Mouse (Mus musculus): ENCODE results near the gene Lrrc51. TPM values are rescaled to one million over a fixed set of nuclear protein-coding genes. Genes with fewer than 3 reads are reported as not detected.

Lrrc51 gene
- total and polyA plus RNA-seq, 3 experiments, result 3.0 to 11.6 (median 4.5) TPM

GRCm38 (mm10) chr7:101901969-101902368, 31.7 kb downstream of the Lrrc51 start:
- DNase-seq, result no peak
- WGBS, result 93% methylated on average over 10 of the region's 10 CpGs
- Histone ChIP-seq H3K4me3 (no peak overlapping the region), H3K27me3 (ENCODE audit: control insufficient read depth, insufficient read depth, low read length) (no peaks in the 10 kb centered on the region), H3K9ac (ENCODE audit: low read depth, low read length) (no peak overlapping the region), H3K27ac (no peak overlapping the region), H3K4me1 (ENCODE audit: control insufficient read depth, insufficient read depth, low read length) (peaks cover 5% of the 10 kb centered on the region), H3K79me2 (replicated peaks; ENCODE audit: control insufficient read depth, insufficient read depth, low read length) (peaks cover 2% of the 10 kb centered on the region; the same call in 1 of the 2 replicates), H3K36me3 (ENCODE audit: control insufficient read depth, insufficient read depth, low read length) (no peaks in the 10 kb centered on the region)
- intact Hi-C loops (cut with DNase I), result loop anchor here (10.0 kb wide), 1 partner anchor 597 kb away; the partner anchor contains the start of gene Atg16l2
- no peak for TF ChIP-seq POLR2A (IDR thresholded peaks at IDR 0.05; ENCODE audit: insufficient read depth, low read depth, low read length)
- TF ChIP-seq EP300 (IDR thresholded peaks at IDR 0.05; ENCODE audit: insufficient read depth, low read depth, low read length), result no peak
- no peak for TF ChIP-seq CTCF (IDR thresholded peaks at IDR 0.05)

- H3K27me3 ChIP-seq (ENCODE audit: control insufficient read depth, insufficient read depth, low read length), result no peaks in the 10 kb centered on the region
- intact Hi-C loops (cut with DNase I), result loop anchor here (10.0 kb wide), 1 partner anchor 596 kb away; the partner anchor contains the start of gene Atg16l2
- DNase-seq, result no peak
- peaks cover 3% of the 10 kb centered on the region; the same call in 1 of the 2 replicates for H3K4me1 ChIP-seq (ENCODE audit: control insufficient read depth, insufficient read depth, low read length)
- TF ChIP-seq CTCF (IDR thresholded peaks at IDR 0.05) (no peak), POLR2A (IDR thresholded peaks at IDR 0.05; ENCODE audit: insufficient read depth, low read depth, low read length) (no peak), EP300 (IDR thresholded peaks at IDR 0.05; ENCODE audit: insufficient read depth, low read depth, low read length) (no peak)
- H3K9ac ChIP-seq (ENCODE audit: low read depth, low read length), result no peak overlapping the region
- H3K36me3 ChIP-seq (ENCODE audit: control insufficient read depth, insufficient read depth, low read length), result no peaks in the 10 kb centered on the region
- no peak overlapping the region for H3K4me3 ChIP-seq
- no peak overlapping the region; the same call in 1 of the 2 replicates for H3K27ac ChIP-seq
- WGBS, result 85% methylated on average over 16 of the region's 16 CpGs
- no peaks in the 10 kb centered on the region for H3K79me2 ChIP-seq (replicated peaks; ENCODE audit: control insufficient read depth, insufficient read depth, low read length)
Observed at GRCm38 (mm10) chr7:101900331-101901097, 33.2 kb downstream of the Lrrc51 start.

DNA sequence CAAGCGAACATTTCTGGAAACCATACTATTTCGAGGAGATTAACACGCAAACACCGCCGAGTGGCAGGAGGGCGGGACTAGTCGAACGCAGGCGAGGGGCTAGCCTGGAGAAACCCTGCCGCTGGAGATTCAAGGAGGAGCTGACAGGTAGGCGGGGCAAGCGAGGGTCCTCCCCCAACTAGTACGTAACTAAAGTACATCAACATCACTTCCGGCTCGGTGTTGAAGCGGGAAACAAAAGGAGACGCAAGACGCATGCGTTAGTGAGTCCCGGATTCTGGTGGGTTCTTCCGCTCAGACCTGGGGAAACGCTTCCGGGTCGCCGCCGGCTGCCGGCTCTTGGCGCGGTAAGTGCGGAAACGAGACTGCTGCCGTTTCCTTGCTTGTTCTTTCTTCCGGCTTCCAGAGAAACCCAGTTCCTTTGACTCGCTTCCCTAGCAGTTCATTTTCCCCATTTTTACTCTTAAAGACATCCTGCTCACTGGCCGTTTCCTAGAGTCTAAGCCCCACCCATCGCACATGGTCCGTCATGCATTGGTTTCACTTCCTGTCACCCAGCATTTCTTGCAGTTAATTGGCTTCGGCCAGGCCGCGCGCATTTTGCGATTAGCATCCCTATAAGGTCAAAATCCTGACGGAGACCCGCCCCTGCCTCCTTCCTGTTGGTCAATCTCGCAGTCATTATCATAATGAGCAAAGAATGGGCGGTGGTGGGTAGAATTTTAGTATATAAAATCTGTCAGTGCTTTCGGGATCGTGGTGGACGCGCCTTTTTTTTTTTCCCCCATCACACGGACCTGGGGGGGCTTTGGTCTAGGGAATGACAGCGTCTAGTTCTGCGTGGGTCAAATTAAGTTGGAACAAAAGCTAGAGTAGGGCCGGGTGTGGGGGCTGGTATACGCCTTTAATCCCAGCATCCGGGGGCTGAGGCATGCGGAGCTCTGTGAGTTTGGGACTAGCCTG, 37.3 kb downstream of the Lrrc51 start:
- intact Hi-C loops (cut with DNase I), result loop anchor here (1.0 to 5.0 kb wide), 5 partner anchors 9 to 234 kb away; partner anchors contain the start of genes Clpb, Lamtor1, Lrrc51 and Numa1
- TF ChIP-seq CTCF (IDR thresholded peaks at IDR 0.05) (0 out of 2 replicates have a peak, but pooled peaks have one; percentile 6), EP300 (IDR thresholded peaks at IDR 0.05; ENCODE audit: insufficient read depth, low read depth, low read length) (peak; percentile 35; the same call in 1 of the 2 replicates), POLR2A (IDR thresholded peaks at IDR 0.05; ENCODE audit: insufficient read depth, low read depth, low read length) (peak; percentile 93)

GRCm38 (mm10) chr7:101895695-101896094, 38.0 kb downstream of the Lrrc51 start:
- Histone ChIP-seq H3K4me3 (peak overlapping the region; percentile 53), H3K79me2 (replicated peaks; ENCODE audit: control insufficient read depth, insufficient read depth, low read length) (no peaks in the 10 kb centered on the region), H3K27me3 (ENCODE audit: control insufficient read depth, insufficient read depth, low read length) (no peaks in the 10 kb centered on the region), H3K36me3 (ENCODE audit: control insufficient read depth, insufficient read depth, low read length) (no peaks in the 10 kb centered on the region), H3K4me1 (ENCODE audit: control insufficient read depth, insufficient read depth, low read length) (peaks cover 2% of the 10 kb centered on the region; the same call in 1 of the 2 replicates), H3K9ac (ENCODE audit: low read depth, low read length) (peak overlapping the region; percentile 69), H3K27ac (peak overlapping the region; percentile 93)
- 23% methylated on average over 9 of the region's 9 CpGs for WGBS
- intact Hi-C loops (cut with DNase I), result loop anchor here (2.0 to 5.0 kb wide), 4 partner anchors 37 to 233 kb away; partner anchors contain the start of genes Clpb, Lrrc51 and Numa1
- TF ChIP-seq EP300 (IDR thresholded peaks at IDR 0.05; ENCODE audit: insufficient read depth, low read depth, low read length) (no peak), CTCF (IDR thresholded peaks at IDR 0.05) (0 out of 2 replicates have a peak, but pooled peaks have one; percentile 1), POLR2A (IDR thresholded peaks at IDR 0.05; ENCODE audit: insufficient read depth, low read depth, low read length) (no peak)
- no peak for DNase-seq

More for the DNA sequence above, 37.3 kb downstream of the Lrrc51 start:
- Histone ChIP-seq H3K79me2 (replicated peaks; ENCODE audit: control insufficient read depth, insufficient read depth, low read length) (no peaks in the 10 kb centered on the region), H3K9ac (ENCODE audit: low read depth, low read length) (peak overlapping the region; percentile 69), H3K27ac (peak overlapping the region; percentile 93), H3K27me3 (ENCODE audit: control insufficient read depth, insufficient read depth, low read length) (no peaks in the 10 kb centered on the region), H3K4me1 (ENCODE audit: control insufficient read depth, insufficient read depth, low read length) (peaks cover 2% of the 10 kb centered on the region; the same call in 1 of the 2 replicates), H3K4me3 (peak overlapping the region; percentile 53), H3K36me3 (ENCODE audit: control insufficient read depth, insufficient read depth, low read length) (no peaks in the 10 kb centered on the region)
- peak; percentile 95 to 98 for DNase-seq
- under 1% methylated on average over 57 of the region's 57 CpGs for WGBS

GRCm38 (mm10) chr7:101888460-101888859, 45.2 kb downstream of the Lrrc51 start:
- DNase-seq, result no peak
- 72% methylated on average over 4 of the region's 4 CpGs for WGBS
- Histone ChIP-seq H3K27ac (no peak overlapping the region), H3K4me3 (no peak overlapping the region), H3K4me1 (ENCODE audit: control insufficient read depth, insufficient read depth, low read length) (no peaks in the 10 kb centered on the region), H3K79me2 (replicated peaks; ENCODE audit: control insufficient read depth, insufficient read depth, low read length) (no peaks in the 10 kb centered on the region), H3K9ac (ENCODE audit: low read depth, low read length) (no peak overlapping the region), H3K36me3 (ENCODE audit: control insufficient read depth, insufficient read depth, low read length) (no peaks in the 10 kb centered on the region), H3K27me3 (ENCODE audit: control insufficient read depth, insufficient read depth, low read length) (no peaks in the 10 kb centered on the region)
- TF ChIP-seq CTCF (IDR thresholded peaks at IDR 0.05), result no peak
- TF ChIP-seq POLR2A (IDR thresholded peaks at IDR 0.05; ENCODE audit: insufficient read depth, low read depth, low read length), result no peak
- no peak for TF ChIP-seq EP300 (IDR thresholded peaks at IDR 0.05; ENCODE audit: insufficient read depth, low read depth, low read length)
- intact Hi-C loops (cut with DNase I), result no loop called here
